Mouse (Mus musculus): ENCODE results near the gene Fbxo2.

DNA sequence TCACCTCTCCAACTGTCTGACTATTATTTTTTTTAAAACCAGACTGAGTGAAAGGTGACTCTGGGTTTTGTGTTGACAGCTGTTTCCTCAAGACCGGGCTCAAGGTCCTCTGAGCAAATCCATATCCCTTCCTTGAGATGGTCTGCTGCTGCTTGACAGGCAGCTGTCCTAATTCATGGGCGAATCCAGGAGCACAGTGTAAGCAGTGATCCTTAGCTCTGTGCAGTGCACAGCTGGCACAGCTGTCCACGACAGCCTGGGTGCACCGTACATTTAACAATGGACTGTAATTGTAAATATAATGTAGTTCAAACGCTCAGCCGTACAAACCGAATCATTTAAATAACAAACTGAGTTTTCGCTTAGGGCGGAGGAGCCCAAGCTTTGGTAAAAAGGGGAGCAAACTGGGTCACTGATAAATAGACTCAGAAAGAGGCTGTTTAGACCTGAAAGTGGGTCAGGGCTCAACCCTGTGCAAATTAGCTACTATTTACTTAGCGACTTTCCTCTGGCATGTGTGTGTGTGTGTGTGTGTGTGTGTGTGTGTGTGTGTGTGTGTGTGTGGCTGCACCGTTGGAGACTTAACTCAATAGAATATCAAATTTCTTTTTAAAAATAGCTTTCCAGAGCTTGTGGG lies 55.0 kb downstream of the Fbxo2 start:
- TF ChIP-seq POLR2A (IDR thresholded peaks at IDR 0.05; ENCODE audit: low read depth, low read length), result no peak
- no peak for TF ChIP-seq CTCF (IDR thresholded peaks at IDR 0.05; ENCODE audit: extremely low read depth, insufficient read depth, insufficient read length, insufficient replicate concordance)
